Mouse (Mus musculus): ENCODE measurements around the gene Gm8362.
"Not testable (repeated sequence)": the region's sequence is repeated elsewhere in the genome, so short reads cannot be mapped to it uniquely, and the experiment has no call there.

The Gm8362 gene

GRCm38 (mm10) chr14:6774311-6774710 lies at the start of gene Gm8362:
Gm8362 (minus strand) TSS chr14:6774411.
- DNase-seq: not testable (repeated sequence)

- not testable (repeated sequence) for DNase-seq
Measured at GRCm38 (mm10) chr14:6823297-6823696, 49.1 kb upstream of the Gm8362 start.

GRCm38 (mm10) chr14:6757231-6757536 lies 17.0 kb downstream of the Gm8362 start:
- DNase-seq: not testable (repeated sequence)

GRCm38 (mm10) chr14:6756384-6757230 lies 17.6 kb downstream of the Gm8362 start:
- DNase-seq: peak; percentile 0

GRCm38 (mm10) chr14:6742232-6742631 lies 32.0 kb downstream of the Gm8362 start, which contains the start of gene Gm3636:
Gm3636 (minus strand) TSS chr14:6742332.
- DNase-seq: not testable (repeated sequence)

GRCm38 (mm10) chr14:6720151-6720550 lies 54.1 kb downstream of the Gm8362 start, which contains the start of gene Gm8050:
Gm8050 (minus strand) TSS chr14:6720251.
- DNase-seq: not testable (repeated sequence)
